ENCODE assay signal across 9 mouse cellular contexts in the genomic region with DNA sequence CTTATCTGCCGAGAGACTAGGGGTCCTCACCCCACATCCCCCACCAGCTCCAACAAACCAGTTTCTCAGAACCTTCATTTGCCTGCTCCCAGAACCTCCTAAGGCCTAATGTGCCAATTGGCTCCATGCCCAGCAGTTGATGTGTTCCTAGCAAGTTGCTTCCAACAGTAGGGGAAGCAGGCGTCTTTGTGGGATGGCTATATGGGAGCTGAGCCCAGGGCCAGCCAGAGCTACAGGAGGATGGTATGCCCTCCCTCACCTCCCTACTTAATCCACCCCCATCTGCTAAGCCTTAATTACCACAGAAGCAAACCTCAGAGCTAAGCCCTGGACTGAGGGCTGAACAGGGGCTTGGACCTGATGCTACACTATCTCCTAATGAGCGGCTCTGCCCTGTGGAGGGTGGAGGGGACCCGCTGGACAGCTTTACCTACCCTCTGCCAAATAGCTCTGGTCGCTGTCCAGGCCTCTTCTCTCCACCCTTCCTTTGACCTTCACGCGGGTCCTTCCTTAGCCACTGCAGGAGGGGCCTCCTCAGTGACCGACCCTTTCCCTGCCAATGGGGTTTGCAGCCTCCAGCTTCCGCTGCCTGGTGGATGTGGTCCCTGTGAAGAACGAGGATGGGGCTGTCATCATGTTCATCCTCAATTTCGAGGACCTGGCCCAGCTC. TPM values are rescaled to one million over a fixed set of nuclear protein-coding genes. Genes with fewer than 3 reads are reported as not detected.
DNase-seq lines count a peak whose midpoint lies in the region; ATAC-seq lines count a peak whose summit lies in the region.
"Had no signal": no experiment of that assay in that cellular context is flagged by ENCODE, and none has a peak within 500 bp of the region (broad histone marks: within the 10 kb centered on the region; RNA-seq: fewer than 3 reads in every experiment).

No protein-coding gene starts in this region.

- no peak overlapping the region for H3K4me2 ChIP-seq in kidney, embryonic 15.5 days

- H3K4me3 ChIP-seq in kidney, embryonic 15.5 days (replicated peaks): no peak overlapping the region
- H3K4me3 ChIP-seq: left cerebral cortex, adult 2 months had no signal

- no peaks in the 10 kb centered on the region for H3K9me3 ChIP-seq in kidney, embryonic 15.5 days (replicated peaks)

- H3K27me3 ChIP-seq in kidney, embryonic 15.5 days: peaks cover 27% of the 10 kb centered on the region

- H3K36me3 ChIP-seq in kidney, embryonic 15.5 days: no peaks in the 10 kb centered on the region

- H3K4me1 ChIP-seq in kidney, embryonic 15.5 days: 0 out of 2 replicates have a peak, but pooled peaks cover 4% of the 10 kb centered on the region

- 61% methylated on average over 11 of the region's 11 CpGs for WGBS in kidney, embryonic 15.5 days

- DNase-seq in kidney, adult 18-20 months: peak; percentile 48
- DNase-seq in Muller cell, postnatal 12 days (ENCODE audit: inconsistent ontology term): peak; percentile 36
- DNase-seq in adrenal gland, postnatal 36 days: peak; percentile 34 to 60
- peak; percentile 62 for DNase-seq in layer of hippocampus, adult 9-11 months
- DNase-seq in thymus, postnatal 14 days: no peak

- ATAC-seq in kidney, embryonic 15.5 days (replicated peaks; ENCODE audit: low FRiP score): no peak
- ATAC-seq in megakaryocyte, adult 5-6 weeks (ENCODE audit: poor library complexity, severe bottlenecking): no peak

- no peak overlapping the region for H3K27ac ChIP-seq in kidney, embryonic 15.5 days
- H3K27ac ChIP-seq: left cerebral cortex, adult 2 months had no signal

- no peak overlapping the region for H3K9ac ChIP-seq in kidney, embryonic 15.5 days

RNA-seq across cellular contexts. Expression of a gene that starts 5.8 kb away (rescaled TPM):
- polyA plus RNA-seq in kidney, embryonic 15.5 days (2015; fragmentation: Nextera tagmentation; extraction: Ambion mirVana): 0.26 and 0.39 TPM in 2 replicates
- total RNA-seq in adrenal gland, postnatal 36 days (2021): under 1 TPM in 1 of 2 experiments, not detected in 1; 0.13 TPM
- total RNA-seq in megakaryocyte, adult 5-6 weeks (2015): 0.07 TPM in 1 of 2 replicates, not detected in the other
- not detected in 2 replicates for total RNA-seq in megakaryocyte, adult 5-6 weeks (2017)

RNA-seq across cellular contexts. Expression of a gene that starts 19.2 kb away (rescaled TPM):
- not detected in 2 replicates for polyA plus RNA-seq in kidney, embryonic 15.5 days (2015; fragmentation: Nextera tagmentation; extraction: Ambion mirVana)
- not detected for total RNA-seq in adrenal gland, postnatal 36 days (2021)
- total RNA-seq in megakaryocyte, adult 5-6 weeks (2015): not detected in 2 replicates
- not detected in 2 replicates for total RNA-seq in megakaryocyte, adult 5-6 weeks (2017)
- total RNA-seq: left cerebral cortex, adult 2 months had no signal
- polyA plus RNA-seq: neural tube, embryonic 11.5 days had no signal

RNA-seq across cellular contexts. Expression of a gene that starts 23.0 kb away (rescaled TPM):
- polyA plus RNA-seq in kidney, embryonic 15.5 days (2015; fragmentation: Nextera tagmentation; extraction: Ambion mirVana): 62.9 and 67.4 TPM in 2 replicates
- total RNA-seq in adrenal gland, postnatal 36 days (2021): 10 to 100 TPM; 53.7 to 58.7 TPM
- total RNA-seq in megakaryocyte, adult 5-6 weeks (2015): 40.4 and 42.5 TPM in 2 replicates
- 45.6 and 49.4 TPM in 2 replicates for total RNA-seq in megakaryocyte, adult 5-6 weeks (2017)

RNA-seq across cellular contexts. Expression of a gene that starts 45.9 kb away (rescaled TPM):
- polyA plus RNA-seq in kidney, embryonic 15.5 days (2015; fragmentation: Nextera tagmentation; extraction: Ambion mirVana): 9.8 and 11.1 TPM in 2 replicates
- total RNA-seq in adrenal gland, postnatal 36 days (2021): 10 to 100 TPM in 1 of 2 experiments, 1 to 10 TPM in 1; 8.0 to 15.5 TPM
- total RNA-seq in megakaryocyte, adult 5-6 weeks (2015): 7.3 and 9.0 TPM in 2 replicates
- total RNA-seq in megakaryocyte, adult 5-6 weeks (2017): 3.2 and 6.9 TPM in 2 replicates

RNA-seq across cellular contexts. Expression of a gene that starts 52.2 kb away (rescaled TPM):
- 11.4 and 12.1 TPM in 2 replicates for polyA plus RNA-seq in kidney, embryonic 15.5 days (2015; fragmentation: Nextera tagmentation; extraction: Ambion mirVana)
- total RNA-seq in adrenal gland, postnatal 36 days (2021): 10 to 100 TPM; 27.2 to 36.0 TPM
- total RNA-seq in megakaryocyte, adult 5-6 weeks (2015): 2.9 and 4.2 TPM in 2 replicates
- total RNA-seq in megakaryocyte, adult 5-6 weeks (2017): 9.3 and 10.2 TPM in 2 replicates
